Mouse (Mus musculus): Measurements from ENCODE around the gene Prelid3b. TPM values are rescaled to one million over a fixed set of nuclear protein-coding genes. Genes with fewer than 3 reads are reported as not detected.

The Prelid3b gene
- polyA plus RNA-seq, 1 experiment from 2014 or later, result 108 TPM

- Histone ChIP-seq H3K4me2 (replicated peaks) (peak overlapping the region; percentile 74), H3K27ac (no peak overlapping the region), H3K27me3 (no peaks in the 10 kb centered on the region), H3K4me3 (replicated peaks) (peak overlapping the region; percentile 55), H3K9ac (replicated peaks) (peak overlapping the region; percentile 70), H3K4me1 (replicated peaks) (peaks cover 29% of the 10 kb centered on the region), H3K9me3 (no peaks in the 10 kb centered on the region), H3K36me3 (peaks cover 7% of the 10 kb centered on the region; the same call in 1 of the 2 replicates)
- 63% methylated on average over 11 of the region's 11 CpGs for WGBS
- peak; percentile 15; the same call in 1 of the 2 replicates for ATAC-seq
Observed at GRCm38 (mm10) chr2:174438181-174438580, 34.7 kb downstream of the Prelid3b start.

GRCm38 (mm10) chr2:174437697-174437982 is 35.2 kb downstream of the Prelid3b start:
- no peak; the same call in 1 of the 2 replicates for ATAC-seq
- H3K9ac ChIP-seq (replicated peaks), result no peak overlapping the region
- no peaks in the 10 kb centered on the region for H3K9me3 ChIP-seq
- peak overlapping the region; percentile 74; the same call in 1 of the 2 replicates for H3K4me2 ChIP-seq (replicated peaks)
- 95% methylated on average over 4 of the region's 4 CpGs for WGBS
- no peaks in the 10 kb centered on the region for H3K27me3 ChIP-seq
- H3K4me1 ChIP-seq (replicated peaks), result peaks cover 29% of the 10 kb centered on the region
- 0 out of 2 replicates have a peak overlapping the region, but pooled peaks have one; percentile 55 for H3K4me3 ChIP-seq (replicated peaks)
- H3K27ac ChIP-seq, result no peak overlapping the region
- H3K36me3 ChIP-seq, result peaks cover 8% of the 10 kb centered on the region; the same call in 1 of the 2 replicates

DNA sequence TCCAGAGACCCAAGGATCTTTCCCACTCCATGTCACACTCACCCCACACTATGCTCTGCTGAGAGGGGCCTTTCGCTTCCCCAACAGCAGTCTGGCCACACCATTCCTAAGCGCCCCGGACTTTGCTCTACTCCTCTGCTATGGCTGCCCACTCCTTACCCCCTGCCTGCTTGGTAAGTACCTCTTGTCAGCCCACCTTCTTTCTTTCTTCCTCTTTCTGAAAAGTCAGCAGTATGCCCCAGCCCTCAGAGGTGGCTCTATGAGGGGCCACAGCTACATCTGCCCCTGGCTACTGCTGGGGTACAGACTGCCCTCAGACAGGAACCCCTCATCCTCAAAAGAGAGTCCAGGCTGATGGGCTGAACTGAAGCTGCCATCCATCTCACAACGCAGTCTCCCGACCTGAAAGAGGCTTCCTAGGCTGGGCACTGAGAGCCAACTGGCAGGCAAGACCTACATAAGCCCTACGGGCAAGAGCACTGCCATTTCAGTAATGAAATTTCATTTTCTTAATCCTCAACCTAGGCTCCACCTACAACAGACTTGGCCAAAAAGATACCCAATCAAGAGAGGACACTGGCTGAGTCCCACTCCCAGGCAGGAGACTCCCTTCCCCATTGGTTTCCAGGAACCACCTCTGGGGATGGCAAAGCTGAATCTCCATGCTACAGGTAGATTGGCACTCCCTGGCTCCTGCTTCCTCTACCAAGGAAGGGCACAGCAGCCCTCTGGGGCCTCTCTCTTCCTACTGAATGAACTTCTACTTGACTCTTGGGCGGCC is 35.8 kb downstream of the Prelid3b start:
- no peak overlapping the region for H3K4me3 ChIP-seq (replicated peaks)
- no peaks in the 10 kb centered on the region for H3K9me3 ChIP-seq
- no peak overlapping the region for H3K27ac ChIP-seq
- H3K4me1 ChIP-seq (replicated peaks), result peaks cover 29% of the 10 kb centered on the region
- peaks cover 8% of the 10 kb centered on the region; the same call in 1 of the 2 replicates for H3K36me3 ChIP-seq
- no peak overlapping the region for H3K9ac ChIP-seq (replicated peaks)
- H3K4me2 ChIP-seq (replicated peaks), result no peak overlapping the region
- WGBS, result over 99% methylated on average over 7 of the region's 7 CpGs
- no peak for ATAC-seq
- H3K27me3 ChIP-seq, result no peaks in the 10 kb centered on the region

- H3K36me3 ChIP-seq, result peaks cover 8% of the 10 kb centered on the region; the same call in 1 of the 2 replicates
- no peak for ATAC-seq
- no peak overlapping the region for H3K4me3 ChIP-seq (replicated peaks)
- no peak overlapping the region for H3K9ac ChIP-seq (replicated peaks)
- H3K4me1 ChIP-seq (replicated peaks), result peaks cover 29% of the 10 kb centered on the region
- no peaks in the 10 kb centered on the region for H3K27me3 ChIP-seq
- 96% methylated on average over 26 of the region's 26 CpGs for WGBS
- H3K9me3 ChIP-seq, result no peaks in the 10 kb centered on the region
- no peak overlapping the region for H3K27ac ChIP-seq
- H3K4me2 ChIP-seq (replicated peaks), result no peak overlapping the region
Observed at GRCm38 (mm10) chr2:174436076-174436701, 36.7 kb downstream of the Prelid3b start.

DNA sequence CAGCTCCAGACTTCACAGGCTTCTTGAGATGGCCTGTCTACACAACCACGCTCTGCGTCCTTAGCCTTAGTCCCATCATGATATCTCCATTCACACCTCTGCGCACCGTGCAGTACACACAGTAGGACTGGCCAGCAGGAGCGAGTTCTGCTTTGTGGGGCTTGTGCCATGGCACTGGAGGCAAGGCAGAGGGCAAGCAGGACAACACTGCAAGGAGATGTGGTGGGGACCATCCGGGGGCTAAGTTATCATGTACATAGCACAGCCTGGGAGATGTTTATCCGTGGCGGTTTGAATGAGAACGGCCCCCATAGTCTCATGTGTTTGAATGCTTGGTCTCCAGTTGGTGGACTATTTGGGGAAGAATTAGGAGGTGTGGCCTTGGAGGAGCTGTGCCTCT is 37.9 kb downstream of the Prelid3b start:
- no peak for ATAC-seq
- WGBS, result 98% methylated on average over 9 of the region's 9 CpGs

DNA sequence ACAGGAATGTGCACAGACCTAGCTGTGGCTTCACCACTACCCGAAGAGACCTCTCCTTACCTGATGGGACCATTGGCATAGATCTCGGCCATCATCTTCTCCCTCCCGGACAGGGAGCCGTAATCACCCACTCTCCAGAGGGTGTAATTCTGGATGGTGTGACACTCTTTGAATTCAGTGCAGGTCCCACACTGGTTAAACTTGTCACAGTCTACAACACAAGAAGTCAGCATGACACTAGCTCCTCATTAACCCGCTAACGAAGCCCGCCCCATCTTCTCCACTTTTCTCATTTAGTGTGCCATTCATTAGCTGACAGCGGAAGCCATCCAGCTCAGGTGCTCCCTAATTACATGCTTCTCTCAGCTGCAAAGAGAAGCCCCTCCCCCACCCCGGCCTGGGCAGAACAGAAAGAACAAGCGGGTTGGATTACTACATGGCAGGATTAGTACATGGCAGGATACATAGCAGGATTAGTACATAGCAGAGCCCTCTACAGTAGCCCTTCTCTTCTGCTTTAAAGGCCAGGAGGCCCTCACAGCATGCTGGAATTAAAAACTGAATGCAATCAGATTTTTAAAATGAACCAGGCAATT is 43.8 kb downstream of the Prelid3b start:
- peak; percentile 72 for ATAC-seq
- Histone ChIP-seq H3K27me3 (no peaks in the 10 kb centered on the region), H3K36me3 (peaks cover 53% of the 10 kb centered on the region), H3K9ac (replicated peaks) (no peak overlapping the region), H3K4me3 (replicated peaks) (no peak overlapping the region), H3K27ac (no peak overlapping the region), H3K4me2 (replicated peaks) (no peak overlapping the region), H3K9me3 (no peaks in the 10 kb centered on the region), H3K4me1 (replicated peaks) (peaks cover 3% of the 10 kb centered on the region; the same call in 1 of the 2 replicates)
- WGBS, result 74% methylated on average over 10 of the region's 10 CpGs

More for the DNA sequence above, 37.9 kb downstream of the Prelid3b start:
- peaks cover 8% of the 10 kb centered on the region; the same call in 1 of the 2 replicates for H3K36me3 ChIP-seq
- peaks cover 29% of the 10 kb centered on the region for H3K4me1 ChIP-seq (replicated peaks)
- H3K4me3 ChIP-seq (replicated peaks), result no peak overlapping the region
- no peaks in the 10 kb centered on the region for H3K27me3 ChIP-seq
- no peak overlapping the region for H3K4me2 ChIP-seq (replicated peaks)
- no peak overlapping the region for H3K9ac ChIP-seq (replicated peaks)
- no peak overlapping the region for H3K27ac ChIP-seq
- H3K9me3 ChIP-seq, result no peaks in the 10 kb centered on the region

DNA sequence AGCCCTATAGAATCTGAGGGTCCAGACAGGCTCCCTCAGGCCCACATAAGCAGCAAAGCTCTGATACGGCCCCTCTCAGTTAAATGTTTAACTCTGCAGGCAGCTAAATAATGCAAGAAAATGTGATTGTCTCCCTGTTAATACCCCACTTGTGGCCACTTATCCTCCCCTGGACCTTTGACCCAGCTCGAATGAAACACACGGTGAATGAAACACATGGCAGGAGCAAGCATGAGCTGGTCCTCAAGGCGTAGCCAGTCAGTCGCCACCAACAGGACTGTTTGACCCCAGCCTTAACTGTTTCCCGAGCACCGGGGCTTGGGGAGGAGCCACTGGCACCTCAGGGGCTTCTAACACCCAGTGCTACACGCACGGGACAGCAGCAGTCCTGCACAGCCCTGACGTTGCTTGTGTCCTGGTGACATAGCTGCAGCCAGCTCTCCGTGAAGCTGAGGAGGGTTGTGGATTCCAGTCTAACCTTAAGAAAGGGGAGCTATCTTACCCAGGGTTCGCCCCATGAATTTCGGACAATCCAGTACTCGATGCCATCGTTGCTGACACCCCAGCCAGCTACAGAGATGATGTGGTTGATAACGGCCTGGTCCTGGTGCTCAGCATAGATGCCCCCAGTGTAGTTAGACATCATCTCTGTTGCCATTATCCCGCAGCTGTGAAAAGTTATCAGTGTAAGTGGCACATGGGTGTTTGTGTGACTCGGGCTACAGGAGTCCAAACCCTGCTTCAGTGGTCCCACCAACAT is 44.6 kb downstream of the Prelid3b start:
- WGBS, result 74% methylated on average over 18 of the region's 18 CpGs
- Histone ChIP-seq H3K27me3 (no peaks in the 10 kb centered on the region), H3K4me1 (replicated peaks) (peaks cover 3% of the 10 kb centered on the region; the same call in 1 of the 2 replicates), H3K27ac (no peak overlapping the region), H3K4me2 (replicated peaks) (no peak overlapping the region), H3K36me3 (peaks cover 59% of the 10 kb centered on the region), H3K4me3 (replicated peaks) (no peak overlapping the region), H3K9ac (replicated peaks) (no peak overlapping the region), H3K9me3 (no peaks in the 10 kb centered on the region)
- ATAC-seq, result no peak

DNA sequence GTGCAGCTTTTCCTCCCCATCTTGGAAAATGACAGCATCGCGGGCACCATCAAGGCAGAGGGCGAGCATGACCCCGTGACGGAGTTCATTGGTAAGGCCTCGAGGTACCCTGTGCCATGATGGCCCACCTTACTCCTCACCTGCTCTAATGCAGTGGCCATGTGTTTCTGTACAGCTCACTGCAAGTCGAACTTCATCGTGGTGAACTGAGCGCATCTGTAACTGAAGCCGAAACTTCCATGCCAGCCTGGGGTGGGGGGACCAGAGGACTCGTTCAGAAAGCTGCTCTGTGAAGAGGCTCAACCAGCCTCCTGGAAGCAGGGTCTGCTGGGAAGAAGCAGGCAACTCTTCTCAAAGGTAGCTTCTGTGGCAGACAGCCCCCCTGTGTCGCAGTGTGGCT is 46.0 kb downstream of the Prelid3b start:
- Histone ChIP-seq H3K4me3 (replicated peaks) (no peak overlapping the region), H3K9ac (replicated peaks) (no peak overlapping the region), H3K27ac (no peak overlapping the region), H3K9me3 (no peaks in the 10 kb centered on the region), H3K36me3 (peaks cover 70% of the 10 kb centered on the region), H3K4me1 (replicated peaks) (peaks cover 3% of the 10 kb centered on the region; the same call in 1 of the 2 replicates), H3K27me3 (no peaks in the 10 kb centered on the region), H3K4me2 (replicated peaks) (no peak overlapping the region)
- no peak for ATAC-seq
- 96% methylated on average over 12 of the region's 12 CpGs for WGBS

GRCm38 (mm10) chr2:174424301-174425085 is 48.4 kb downstream of the Prelid3b start:
- H3K9me3 ChIP-seq, result no peaks in the 10 kb centered on the region
- 93% methylated on average over 11 of the region's 11 CpGs for WGBS
- H3K9ac ChIP-seq (replicated peaks), result no peak overlapping the region
- H3K27me3 ChIP-seq, result no peaks in the 10 kb centered on the region
- H3K4me3 ChIP-seq (replicated peaks), result no peak overlapping the region
- no peak overlapping the region for H3K27ac ChIP-seq
- peaks cover 3% of the 10 kb centered on the region; the same call in 1 of the 2 replicates for H3K4me1 ChIP-seq (replicated peaks)
- H3K4me2 ChIP-seq (replicated peaks), result no peak overlapping the region
- H3K36me3 ChIP-seq, result peaks cover 94% of the 10 kb centered on the region
- ATAC-seq, result no peak

DNA sequence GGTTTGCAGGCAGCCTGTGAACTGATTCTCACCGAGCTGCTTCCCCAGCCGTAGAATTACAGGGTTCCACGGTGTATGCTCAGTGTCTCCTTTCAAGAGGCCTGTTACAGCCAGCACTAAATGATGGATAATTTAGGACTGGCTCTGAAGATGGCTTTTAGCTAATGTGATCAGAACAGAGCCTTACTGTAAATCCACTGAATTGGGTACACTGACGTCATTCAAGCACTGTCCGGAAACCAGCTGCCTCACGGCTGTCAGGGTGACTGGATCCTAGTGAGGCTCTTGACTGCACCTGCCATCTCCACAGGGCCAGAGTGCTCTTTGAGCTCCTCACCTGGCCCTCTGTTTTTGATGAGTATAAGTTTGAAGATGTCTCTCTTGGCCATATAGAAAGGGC is 51.8 kb downstream of the Prelid3b start:
- peaks cover 15% of the 10 kb centered on the region for H3K4me1 ChIP-seq (replicated peaks)
- H3K27ac ChIP-seq, result no peak overlapping the region
- no peak for ATAC-seq
- 91% methylated on average over 6 of the region's 6 CpGs for WGBS
- H3K36me3 ChIP-seq, result peaks cover 67% of the 10 kb centered on the region
- H3K4me2 ChIP-seq (replicated peaks), result no peak overlapping the region
- H3K4me3 ChIP-seq (replicated peaks), result no peak overlapping the region
- no peak overlapping the region for H3K9ac ChIP-seq (replicated peaks)
- H3K9me3 ChIP-seq, result no peaks in the 10 kb centered on the region
- no peaks in the 10 kb centered on the region for H3K27me3 ChIP-seq

DNA sequence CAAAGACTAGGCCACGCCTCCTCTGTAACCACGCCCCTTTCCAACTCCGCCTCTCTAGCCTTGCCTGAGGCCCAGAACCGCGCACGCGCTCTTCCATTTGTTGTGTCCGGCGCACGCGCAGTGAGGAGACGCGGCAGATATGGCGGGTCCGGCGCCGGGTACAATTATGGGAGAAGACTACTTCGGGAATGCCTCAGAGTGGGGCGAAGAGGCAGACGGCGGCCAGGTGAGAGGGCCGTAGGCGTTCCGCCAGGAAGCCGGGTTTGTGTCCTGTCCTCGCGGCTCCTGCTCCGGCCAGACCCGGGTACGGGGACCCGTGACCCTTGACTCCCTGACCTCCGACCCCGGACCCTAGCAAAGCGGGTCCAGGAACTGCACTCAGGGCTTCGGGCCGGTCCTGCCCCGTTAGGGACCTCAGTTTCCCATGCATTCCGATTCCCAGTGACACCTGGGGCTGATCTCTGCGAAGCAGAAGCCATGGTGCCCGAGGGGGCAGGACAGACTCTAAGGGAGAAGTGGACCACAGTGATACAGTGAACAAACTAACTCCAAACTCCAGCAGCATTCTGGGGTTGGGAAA is 57.1 kb downstream of the Prelid3b start, which contains the start of gene Nelfcd:
Nelfcd (plus strand) TSS at position 74 of the 580 bp plus-strand sequence.
- under 1% methylated on average over 40 of the region's 40 CpGs for WGBS
- Histone ChIP-seq H3K4me1 (replicated peaks) (peaks cover 16% of the 10 kb centered on the region), H3K36me3 (peaks cover 15% of the 10 kb centered on the region), H3K9me3 (no peaks in the 10 kb centered on the region), H3K9ac (replicated peaks) (peak within 1 kb of the TSS; percentile 86), H3K27ac (no peak within 1 kb of the TSS), H3K27me3 (no peaks in the 10 kb centered on the region), H3K4me3 (replicated peaks) (peak within 1 kb of the TSS; percentile 82), H3K4me2 (replicated peaks) (peak within 1 kb of the TSS; percentile 61)
- peak; percentile 91 for ATAC-seq

All from midbrain, embryonic 13.5 days (tissue).